Mouse (Mus musculus): ENCODE measurements around the gene Gcgr.

DNA sequence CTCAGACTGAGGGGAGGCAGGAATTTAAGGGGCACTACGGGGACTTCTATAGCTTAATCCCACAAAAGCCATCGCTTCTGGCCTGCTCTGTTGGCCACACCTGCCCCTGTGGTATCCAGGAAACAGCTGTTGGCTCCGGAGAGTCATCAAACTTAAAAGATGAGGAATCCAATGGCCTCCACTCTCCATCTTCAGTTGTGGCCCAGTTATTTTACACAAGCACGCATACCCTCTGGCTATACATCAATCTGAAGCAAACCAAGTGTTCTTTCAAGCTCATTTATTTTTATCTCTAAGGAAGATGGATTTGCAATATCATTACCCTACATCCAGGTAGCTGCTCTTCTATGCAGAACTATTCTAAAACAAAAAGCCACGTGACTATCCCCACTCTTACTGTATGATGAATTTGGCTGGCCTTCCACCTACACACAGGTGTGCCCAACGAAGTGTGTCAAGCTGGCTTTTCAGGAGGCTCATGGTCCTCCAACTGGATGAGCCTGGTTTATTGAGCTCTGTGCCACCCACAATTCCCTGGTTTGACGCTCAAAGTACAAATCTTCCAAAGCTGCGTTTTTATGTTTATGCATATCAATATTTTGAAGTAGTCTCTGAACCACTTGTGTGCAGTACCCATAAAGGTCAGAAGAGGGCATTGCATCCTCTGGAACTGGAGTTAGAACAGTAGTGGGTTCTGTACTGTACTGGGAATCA lies 51.9 kb downstream of the Gcgr start:
- TF ChIP-seq CTCF (IDR thresholded peaks at IDR 0.05; ENCODE audit: control insufficient read depth, insufficient read depth, insufficient replicate concordance, low read depth, low read length): no peak
- no peak for TF ChIP-seq POLR2A (IDR thresholded peaks at IDR 0.05; ENCODE audit: control insufficient read depth, low read depth, low read length)
